Mouse (Mus musculus) erythroid progenitor cell, adult 5-6 weeks (primary cell): ENCODE measurements around the gene Nsd1. TPM values are rescaled to one million over a fixed set of nuclear protein-coding genes. Genes with fewer than 3 reads are reported as not detected.
A peak's percentile ranks its signal among the peaks of the same experiment; 100 is the strongest.

Experiments used
- ATAC-seq: replicated peaks from 2 replicates; pipeline ENCODE4 v1.8.0; 2016; ENCODE audit warnings: moderate number of reproducible peaks, mild to moderate bottlenecking, moderate TSS enrichment, inconsistent platforms; ENCODE audit not compliant: poor library complexity, low FRiP score, severe bottlenecking
- total RNA-seq, 2 experiments: library from RNA; stranded (forward) in 1 of 2; stranded (reverse) in 1 of 2; fragments of 150-400 nt in 1 of 2; fragments of 186-747, 209-891 nt in 1 of 2; gene quantifications; 2 replicates each; pipeline versions ENCODE4 v1.2.3 to v1.2.4; 2015 to 2017; ENCODE audit warnings: low replicate concordance in 2 of 2

Gene Nsd1
- total RNA-seq, 2 experiments from 2014 or later: 36.9 to 50.6 TPM

DNA sequence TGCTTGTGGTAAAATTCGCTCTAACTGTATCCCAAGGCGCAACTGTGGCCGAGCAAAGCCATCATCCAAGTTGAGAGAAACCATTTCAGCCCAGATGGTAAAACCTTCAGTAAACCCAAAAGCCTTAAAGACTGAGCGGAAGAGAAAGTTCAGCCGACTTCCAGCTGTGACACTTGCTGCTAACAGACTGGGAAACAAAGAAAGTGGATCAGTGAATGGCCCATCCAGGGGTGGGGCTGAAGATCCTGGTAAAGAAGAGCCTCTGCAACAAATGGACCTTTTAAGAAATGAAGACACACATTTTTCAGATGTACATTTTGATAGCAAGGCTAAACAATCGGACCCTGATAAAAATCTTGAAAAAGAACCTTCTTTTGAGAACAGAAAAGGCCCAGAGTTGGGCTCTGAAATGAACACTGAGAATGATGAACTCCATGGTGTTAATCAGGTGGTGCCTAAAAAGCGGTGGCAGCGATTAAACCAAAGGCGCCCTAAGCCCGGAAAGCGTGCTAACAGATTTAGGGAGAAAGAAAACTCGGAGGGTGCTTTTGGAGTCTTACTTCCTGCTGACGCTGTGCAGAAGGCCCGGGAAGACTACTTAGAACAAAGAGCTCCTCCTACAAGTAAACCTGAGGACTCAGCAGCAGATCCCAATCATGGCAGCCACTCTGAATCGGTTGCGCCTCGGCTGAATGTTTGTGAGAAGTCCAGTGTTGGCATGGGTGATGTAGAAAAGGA is 37.9 kb downstream of the Nsd1 start:
- ATAC-seq: no peak

DNA sequence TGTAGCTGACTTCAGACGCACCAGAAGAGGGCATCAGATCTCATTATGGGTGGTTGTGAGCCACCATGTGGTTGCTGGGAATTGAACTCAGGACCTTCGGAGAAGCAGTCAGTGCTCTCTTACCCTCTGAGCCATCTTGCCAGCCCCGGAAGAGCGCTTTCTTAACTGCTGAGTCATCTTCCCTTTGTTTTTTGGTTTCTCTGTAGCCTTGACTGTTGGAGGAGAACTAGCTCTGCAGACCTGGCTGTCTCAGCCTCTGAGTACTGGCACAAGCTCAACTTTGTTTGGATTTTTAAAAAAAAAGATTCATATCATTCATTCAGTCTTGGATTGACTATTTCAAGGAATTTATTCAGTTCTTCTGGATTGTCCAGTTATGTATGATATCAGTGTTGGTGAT is 39.7 kb downstream of the Nsd1 start:
- no peak for ATAC-seq

DNA sequence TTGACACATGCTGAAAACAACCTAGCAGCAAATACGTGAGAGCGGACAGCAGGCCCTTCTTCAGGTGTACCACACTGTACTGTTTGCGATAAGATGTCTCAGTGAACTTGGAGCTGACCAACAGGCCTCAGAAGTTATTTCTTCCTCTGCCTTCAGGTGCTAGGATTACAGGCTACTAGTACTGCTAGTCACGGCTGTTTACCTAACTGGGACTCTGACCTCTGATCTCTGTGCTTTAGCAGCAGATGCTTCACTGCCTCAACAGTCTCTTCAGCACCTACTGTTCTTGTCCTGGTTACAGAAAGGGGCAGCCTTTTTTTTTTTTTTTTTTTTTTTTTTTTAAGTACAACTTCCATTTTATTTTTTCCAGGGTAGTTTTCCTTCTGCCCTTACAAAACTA is 43.2 kb downstream of the Nsd1 start:
- ATAC-seq: no peak

DNA sequence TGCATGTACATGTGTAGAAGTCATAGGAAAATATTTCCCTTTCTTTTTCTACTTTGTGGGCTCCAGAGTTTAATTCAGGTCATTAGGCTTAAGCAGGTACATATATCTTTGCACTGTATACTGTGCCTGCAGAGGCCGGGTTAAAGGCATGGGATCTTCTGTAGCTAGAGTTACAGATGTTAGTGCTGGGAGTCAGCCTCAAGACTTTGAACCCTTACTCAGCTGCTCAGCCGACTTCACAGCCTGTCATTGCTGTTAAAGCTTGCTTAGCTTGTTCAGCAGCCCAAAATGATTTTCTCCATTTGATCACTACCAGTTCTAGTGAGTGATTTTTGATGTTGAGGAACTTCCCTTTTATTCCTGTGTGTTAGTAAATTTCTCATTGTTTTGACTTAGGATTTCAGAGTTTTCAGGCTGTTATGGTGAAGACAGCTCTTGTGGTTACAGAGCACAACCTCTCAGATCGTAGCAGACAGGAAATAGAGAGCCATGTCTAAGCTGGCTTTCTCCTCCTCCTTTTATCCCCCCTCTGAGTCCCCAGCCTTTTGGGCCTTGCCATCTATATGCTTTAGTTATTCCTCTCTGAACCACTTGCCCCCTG is 45.6 kb downstream of the Nsd1 start:
- no peak for ATAC-seq

DNA sequence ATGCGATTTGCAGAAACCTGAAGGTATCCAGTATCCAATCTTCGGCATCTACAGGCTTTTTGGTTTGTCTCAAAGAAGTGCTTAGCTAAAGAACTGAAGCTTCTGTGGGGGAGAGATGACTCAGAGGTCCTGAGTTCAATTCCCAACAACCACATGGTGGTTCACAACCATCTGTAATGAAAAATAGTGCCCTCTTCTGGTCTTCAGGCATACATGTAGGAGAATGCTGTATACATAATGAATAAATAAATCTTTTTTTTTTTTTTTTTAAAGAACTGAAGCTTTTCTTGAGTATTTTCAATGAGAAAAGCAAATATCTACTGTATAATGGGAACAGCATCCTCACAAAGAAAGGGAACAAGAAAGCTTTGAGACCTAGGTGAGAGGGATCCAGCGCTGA is 49.1 kb downstream of the Nsd1 start:
- ATAC-seq: no peak

DNA sequence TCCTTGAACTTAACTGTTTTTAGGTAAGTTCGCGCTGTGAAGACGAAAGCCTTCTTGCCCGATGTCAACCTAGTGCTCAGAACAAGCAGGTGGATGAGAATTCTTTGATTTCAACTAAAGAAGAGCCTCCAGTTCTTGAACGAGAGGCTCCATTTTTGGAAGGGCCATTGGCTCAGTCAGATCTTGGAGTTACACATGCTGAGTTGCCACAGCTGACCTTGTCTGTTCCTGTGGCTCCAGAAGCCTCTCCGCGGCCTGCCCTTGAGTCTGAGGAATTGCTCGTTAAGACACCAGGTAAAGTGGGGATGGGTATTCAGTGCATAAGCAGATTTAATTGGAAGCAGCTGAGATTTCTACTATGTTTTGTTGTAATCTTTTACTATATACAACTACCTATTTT is 51.9 kb downstream of the Nsd1 start:
- no peak for ATAC-seq

DNA sequence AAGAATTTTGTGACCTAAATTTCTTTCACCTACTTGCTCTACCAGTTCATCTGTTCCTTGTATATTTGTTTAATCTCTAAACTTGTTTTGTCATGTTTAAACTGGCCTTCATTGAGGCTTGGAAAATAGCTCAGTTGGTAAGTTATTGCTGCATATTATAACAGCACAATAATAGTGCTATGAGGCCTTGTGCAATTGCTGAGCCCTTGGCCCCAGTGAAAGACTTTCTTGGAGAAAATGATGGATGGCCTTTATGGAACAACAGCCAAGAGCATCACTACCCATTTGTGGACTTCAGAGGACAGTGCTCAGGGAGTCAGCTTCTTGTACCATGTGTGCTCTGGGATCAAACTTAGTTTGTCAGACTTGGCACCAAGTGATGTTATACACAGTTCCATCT is 52.5 kb downstream of the Nsd1 start:
- ATAC-seq: no peak

DNA sequence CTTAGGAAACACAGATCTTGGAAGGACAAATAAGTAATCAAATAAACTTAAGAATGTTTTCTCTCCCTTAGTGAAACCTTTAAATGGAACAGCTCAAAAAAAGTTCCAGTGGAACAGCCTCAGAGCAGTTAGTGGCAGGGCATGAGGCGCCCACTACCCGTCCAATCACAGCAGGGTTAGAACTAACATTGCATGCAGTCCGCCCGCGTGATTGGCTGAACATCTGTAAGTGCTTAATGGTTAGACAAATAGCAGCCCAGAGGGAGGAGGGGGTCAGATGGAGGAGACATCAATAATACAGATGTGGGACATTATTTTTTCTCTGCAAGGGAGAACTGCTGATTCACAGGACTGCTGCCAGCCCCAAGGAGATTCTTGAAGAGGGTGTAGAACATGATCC is 67.6 kb downstream of the Nsd1 start:
- ATAC-seq: no peak

DNA sequence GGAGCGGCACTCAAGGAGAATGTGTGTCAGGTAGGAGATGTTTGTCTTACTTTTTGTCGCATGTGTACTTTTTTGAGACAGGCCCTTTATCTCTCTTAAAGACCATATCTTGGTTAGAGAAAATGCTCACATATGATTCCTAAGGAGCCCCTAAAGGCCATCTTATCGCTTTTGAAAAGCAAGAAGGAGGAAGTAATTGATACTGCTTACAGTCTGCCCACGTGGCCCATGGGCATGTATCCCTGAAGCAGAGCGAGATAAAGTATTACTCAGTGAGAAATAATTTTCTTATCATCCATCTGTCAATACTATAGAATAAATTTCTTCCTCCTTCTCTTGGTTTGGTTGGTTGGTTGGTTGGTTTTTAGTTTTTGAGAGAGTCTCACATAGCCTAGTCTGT is 68.1 kb downstream of the Nsd1 start:
- ATAC-seq: no peak

DNA sequence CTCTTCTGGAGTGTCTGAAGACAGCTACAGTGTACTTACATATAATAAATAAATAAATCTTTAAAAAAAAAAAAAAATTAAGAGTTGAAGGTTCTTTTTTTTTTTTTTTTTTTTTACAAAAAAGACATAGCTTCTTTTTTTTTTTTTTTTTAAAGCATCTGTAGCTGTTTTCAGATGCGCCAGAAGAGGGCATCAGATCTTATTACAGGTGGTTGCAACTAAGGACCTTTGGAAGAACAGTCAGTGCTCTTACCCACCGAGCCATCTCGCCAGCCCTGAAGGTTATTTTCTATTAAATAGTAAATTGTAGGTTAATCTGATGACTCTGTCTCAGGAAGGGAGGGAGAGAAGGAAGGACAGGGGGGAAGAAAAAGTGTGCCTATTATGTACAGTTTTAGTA is 79.3 kb downstream of the Nsd1 start:
- no peak for ATAC-seq

DNA sequence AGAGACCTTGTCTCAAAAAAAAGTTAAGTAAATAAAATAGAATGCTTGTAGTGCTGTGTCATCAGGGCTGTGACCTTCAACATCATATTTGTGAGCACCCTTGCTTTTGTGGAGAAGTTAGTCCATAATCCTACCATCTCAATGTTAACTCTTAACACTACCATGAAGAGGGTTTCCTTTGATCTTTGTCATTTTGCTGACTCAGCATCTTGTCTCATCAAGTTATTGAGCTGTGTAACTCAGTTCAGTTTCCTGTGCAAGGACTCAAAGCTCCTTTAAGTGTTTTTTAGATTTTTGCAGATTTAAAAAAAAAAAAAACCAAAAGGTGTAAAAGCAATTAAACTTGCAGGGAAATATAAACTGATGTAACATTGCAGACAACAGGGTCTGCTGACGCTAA is 87.2 kb downstream of the Nsd1 start:
- ATAC-seq: no peak

DNA sequence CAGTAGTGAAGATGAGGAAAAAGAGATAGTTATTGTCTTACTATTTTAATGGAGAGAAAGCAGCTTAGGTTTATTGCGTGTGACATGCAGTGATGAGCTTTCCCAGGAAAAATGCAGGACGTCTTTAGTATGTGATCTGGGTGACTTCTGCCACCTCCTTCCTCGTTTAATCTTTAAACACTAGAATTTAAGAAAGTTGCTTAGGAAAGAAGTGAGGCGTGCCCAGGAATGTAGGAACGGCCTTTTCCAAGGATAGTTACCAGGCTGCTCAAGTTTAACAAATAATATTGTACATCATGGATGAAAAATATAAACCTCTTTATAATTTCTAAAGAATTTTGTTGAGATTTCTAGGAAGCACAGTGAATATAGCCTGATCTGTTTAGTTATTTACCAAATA is 91.3 kb downstream of the Nsd1 start:
- ATAC-seq: no peak

DNA sequence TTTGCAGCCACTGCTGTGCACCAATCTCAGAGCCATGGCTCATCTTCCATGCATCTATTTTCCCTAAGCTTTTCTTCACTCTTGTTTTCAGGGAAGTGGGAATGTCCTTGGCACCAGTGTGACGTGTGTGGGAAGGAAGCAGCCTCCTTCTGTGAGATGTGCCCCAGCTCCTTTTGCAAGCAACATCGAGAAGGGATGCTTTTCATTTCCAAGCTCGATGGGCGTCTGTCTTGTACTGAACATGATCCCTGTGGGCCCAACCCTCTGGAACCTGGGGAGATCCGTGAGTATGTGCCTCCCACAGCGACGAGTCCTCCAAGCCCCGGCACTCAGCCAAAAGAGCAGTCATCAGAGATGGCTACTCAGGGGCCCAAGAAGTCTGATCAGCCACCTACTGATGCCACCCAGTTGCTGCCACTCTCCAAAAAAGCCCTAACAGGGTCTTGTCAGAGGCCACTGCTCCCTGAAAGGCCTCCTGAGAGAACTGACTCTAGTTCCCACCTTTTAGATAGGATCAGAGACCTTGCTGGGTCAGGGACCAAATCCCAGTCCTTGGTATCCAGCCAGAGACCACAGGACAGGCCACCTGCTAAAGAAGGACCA is 102.5 kb downstream of the Nsd1 start:
- 0 out of 2 replicates have a peak, but pooled peaks have one; percentile 25 for ATAC-seq

DNA sequence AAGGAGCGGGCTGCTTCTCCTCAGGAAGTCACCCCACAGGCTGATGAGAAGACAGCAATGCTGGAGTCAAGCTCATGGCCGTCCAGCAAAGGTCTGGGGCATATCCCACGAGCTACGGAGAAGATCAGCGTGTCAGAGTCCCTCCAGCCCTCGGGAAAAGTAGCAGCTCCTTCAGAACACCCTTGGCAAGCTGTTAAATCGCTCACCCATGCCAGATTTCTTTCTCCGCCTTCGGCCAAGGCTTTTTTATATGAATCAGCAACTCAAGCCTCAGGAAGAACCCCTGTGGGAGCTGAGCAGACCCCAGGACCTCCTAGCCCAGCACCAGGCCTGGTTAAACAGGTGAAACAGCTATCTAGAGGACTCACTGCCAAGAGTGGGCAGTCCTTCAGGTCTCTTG is 103.5 kb downstream of the Nsd1 start:
- 0 out of 2 replicates have a peak, but pooled peaks have one; percentile 21 for ATAC-seq

DNA sequence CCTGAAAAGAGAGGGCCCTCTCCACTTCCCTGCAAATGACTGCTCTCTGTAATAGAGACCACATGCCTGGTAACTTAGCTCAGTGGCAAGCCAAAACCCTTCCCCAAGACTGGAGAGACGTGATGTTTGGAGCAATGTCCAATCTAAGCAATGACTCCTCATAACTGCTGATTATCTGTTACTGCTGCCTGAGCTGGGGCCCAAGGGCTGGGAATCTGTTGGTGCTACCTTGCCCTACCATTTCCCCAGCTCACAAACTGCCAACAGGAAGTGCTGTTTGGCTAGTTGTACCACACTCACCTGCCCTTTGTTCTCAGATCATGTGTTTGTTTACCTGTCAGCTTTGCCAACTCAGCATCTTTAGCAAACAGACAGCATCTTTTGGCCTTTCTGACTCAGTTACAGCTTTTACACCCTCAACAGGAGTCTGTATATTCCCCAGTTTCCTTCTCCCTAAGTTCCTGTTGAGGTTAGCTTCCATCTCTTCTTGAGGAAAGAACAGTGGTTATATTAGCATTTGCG is 105.4 kb downstream of the Nsd1 start:
- no peak for ATAC-seq

DNA sequence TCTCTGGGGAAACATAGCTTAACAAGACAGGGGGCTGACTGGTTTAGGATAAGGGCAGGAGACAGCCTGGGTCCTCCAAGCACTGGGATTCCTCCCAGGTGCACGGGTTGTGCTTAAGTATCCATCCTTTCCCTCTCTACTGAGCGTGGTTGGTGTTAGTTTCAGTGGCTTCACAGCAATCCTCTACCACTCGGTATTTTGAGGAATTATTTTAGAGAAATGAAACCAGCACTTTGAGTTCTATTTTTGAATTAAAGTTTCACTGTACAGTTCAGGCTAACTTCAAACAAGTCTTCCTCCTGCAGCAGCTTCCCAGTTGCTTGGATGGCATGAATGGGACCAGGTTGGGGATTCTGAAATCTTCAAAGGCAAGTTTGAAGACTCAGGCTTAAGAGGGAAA is 108.8 kb downstream of the Nsd1 start:
- ATAC-seq: no peak

DNA sequence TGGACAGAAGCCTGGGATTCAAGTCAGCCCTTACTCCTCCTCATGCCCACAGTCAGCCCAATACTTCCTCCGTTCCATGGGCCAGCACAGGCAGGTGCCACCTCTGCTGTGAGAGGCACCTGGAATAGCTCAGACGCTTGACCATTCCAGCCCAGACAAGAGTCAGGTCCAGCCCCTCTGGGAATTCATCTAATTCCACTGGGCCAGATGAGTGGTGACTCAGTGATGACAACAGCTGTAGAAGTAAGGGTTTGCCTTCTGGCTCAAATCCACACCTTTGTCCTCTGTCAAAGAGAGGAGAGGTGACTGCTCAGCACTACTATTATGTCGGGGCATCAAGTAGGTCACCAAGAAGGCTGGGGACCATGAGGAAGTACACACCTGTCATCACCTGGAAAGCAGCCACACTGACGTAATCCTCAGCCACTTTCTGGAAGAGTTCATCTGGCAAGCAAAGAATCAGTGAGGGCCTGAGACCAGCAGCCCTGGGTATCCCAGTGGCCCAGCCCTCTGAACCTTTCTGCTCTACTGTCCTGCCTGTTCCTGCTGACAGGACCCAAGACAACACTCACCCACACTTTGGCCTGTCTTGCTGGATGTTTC is 110.5 kb downstream of the Nsd1 start, which contains the start of gene Prelid1:
TSS of gene Prelid1 (plus strand) at position 570 of the 603 bp plus-strand sequence.
- no peak for ATAC-seq

DNA sequence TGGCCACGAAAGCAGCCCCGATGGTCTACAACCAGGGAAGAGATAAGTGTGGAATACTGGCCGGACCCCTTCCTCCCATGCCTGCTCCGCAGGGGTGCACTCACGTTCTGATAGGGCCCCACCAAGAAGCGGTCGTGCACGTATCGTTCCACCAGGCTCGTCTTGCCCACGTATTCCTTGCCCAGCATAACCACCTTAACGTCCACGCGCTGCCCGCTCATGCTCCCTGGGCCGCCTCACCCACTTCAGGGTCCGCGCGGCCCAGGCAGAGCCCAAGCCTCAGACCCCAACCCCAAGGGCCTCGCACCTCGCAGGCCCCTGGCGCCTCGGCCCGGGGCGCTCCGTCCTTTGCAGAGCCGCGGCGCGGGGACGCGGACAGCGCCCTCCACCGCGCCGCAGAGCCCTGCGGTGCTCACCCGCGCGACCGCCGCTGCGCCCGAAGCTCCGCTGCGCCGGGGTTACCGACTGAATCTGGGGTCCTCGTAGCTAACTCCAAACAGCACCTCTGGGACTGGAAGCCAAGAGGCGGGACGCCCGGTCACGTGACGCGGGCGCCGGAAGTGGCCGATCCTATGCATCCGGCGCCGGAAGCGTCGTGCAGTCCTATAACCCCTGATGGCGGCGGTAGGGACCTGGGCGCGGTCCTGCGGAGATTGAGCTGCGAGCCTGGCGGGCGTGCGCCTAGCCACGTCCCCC is 112.0 kb downstream of the Nsd1 start, which contains the start of gene Rab24:
TSS of gene Rab24 (minus strand) at position 513 of the 696 bp plus-strand sequence.
- peak; percentile 87 for ATAC-seq

DNA sequence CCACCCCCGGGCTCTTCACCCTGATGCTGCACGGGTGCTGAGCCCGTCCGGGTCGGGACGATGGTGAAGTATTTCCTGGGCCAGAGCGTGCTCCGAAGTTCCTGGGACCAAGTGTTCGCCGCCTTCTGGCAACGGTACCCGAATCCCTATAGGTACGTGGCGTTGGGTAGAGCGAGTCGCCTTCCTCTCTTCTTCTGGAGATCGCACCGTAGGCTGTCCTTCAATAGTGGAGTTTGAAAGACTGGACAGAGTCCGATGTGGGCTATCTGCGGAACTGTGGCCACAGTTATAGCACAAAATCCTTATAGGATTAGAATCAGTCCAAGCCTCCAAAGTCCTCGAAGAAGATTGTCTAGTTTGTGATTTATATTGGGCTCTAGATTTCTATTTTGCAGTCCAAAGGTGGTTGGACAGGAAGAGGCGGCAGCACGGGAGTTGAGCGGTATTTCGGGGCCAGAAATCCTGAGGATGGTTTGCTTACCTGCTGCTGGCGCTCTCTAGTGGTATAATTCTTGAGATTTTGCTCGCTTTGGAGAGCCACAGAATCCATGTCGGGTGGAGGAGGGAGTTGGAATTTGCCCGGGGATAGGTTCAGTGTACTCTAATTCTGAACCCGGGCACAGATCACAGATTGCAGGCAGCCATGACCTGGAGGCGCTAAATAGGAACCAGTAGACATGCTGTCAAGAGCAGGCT is 112.7 kb downstream of the Nsd1 start:
- peak; percentile 56 for ATAC-seq
